In the genomic region with DNA sequence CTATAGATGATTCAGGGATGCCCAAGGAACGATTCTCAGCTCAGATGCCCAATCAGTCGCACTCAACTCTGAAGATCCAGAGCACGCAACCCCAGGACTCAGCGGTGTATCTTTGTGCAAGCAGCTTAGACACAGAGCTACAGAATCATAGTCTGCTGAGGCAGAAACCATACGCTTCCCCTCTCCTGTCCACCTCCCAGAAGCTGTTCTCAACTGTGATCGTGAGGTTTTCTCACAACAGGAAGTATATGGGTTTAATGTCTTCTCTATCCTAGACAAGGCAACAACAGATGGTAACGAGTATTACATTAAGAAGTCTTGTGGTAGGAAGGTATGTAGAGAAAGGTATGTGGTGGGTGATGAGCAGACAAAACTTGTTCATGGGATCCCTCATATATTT, we compare ENCODE assay signal across 8 mouse cellular contexts.
"Had no signal": no experiment of that assay in that cellular context is flagged by ENCODE, and none has a peak within 500 bp of the region (broad histone marks: within the 10 kb centered on the region; RNA-seq: fewer than 3 reads in every experiment).

No protein-coding gene starts in this region.

- DNase-seq: kidney, adult 2 months; kidney, postnatal 14 days; left cerebral cortex, postnatal 4 days; lung, adult 2 months; lung, postnatal 36 days; thymus, adult 18-20 months had no signal

- ATAC-seq: lung, postnatal 0 days; midbrain, embryonic 13.5 days had no signal
